Mouse (Mus musculus): ENCODE results near the gene Sim2.

Sim2 gene

GRCm38 (mm10) chr16:94079075-94079855 lies 5.5 kb upstream of the Sim2 start:
- DNase-seq = no peak

GRCm38 (mm10) chr16:94079856-94080555 lies 4.7 kb upstream of the Sim2 start:
- DNase-seq = no peak

GRCm38 (mm10) chr16:94081596-94081995 lies 3.1 kb upstream of the Sim2 start:
- DNase-seq = no peak

GRCm38 (mm10) chr16:94081996-94082708 lies 2.6 kb upstream of the Sim2 start:
- DNase-seq = no peak

- no peak for DNase-seq
Measured at GRCm38 (mm10) chr16:94082960-94083847, 1.5 kb upstream of the Sim2 start.

- DNase-seq = no peak
Measured at GRCm38 (mm10) chr16:94083848-94084525, 744 bp upstream of the Sim2 start.

GRCm38 (mm10) chr16:94085603-94086285 lies 1.0 kb downstream of the Sim2 start:
- DNase-seq = no peak

- no peak for DNase-seq
Measured at GRCm38 (mm10) chr16:94086701-94087569, 2.2 kb downstream of the Sim2 start.

- DNase-seq = no peak
Measured at GRCm38 (mm10) chr16:94087570-94088225, 3.0 kb downstream of the Sim2 start.

- DNase-seq = no peak
Measured at GRCm38 (mm10) chr16:94088226-94088748, 3.6 kb downstream of the Sim2 start.

GRCm38 (mm10) chr16:94088819-94089692 lies 4.3 kb downstream of the Sim2 start:
- DNase-seq = no peak

- DNase-seq = no peak
Measured at GRCm38 (mm10) chr16:94092511-94093150, 7.9 kb downstream of the Sim2 start.

- no peak for DNase-seq
Measured at GRCm38 (mm10) chr16:94093151-94093863, 8.6 kb downstream of the Sim2 start.

- DNase-seq = no peak
Measured at GRCm38 (mm10) chr16:94094251-94095108, 9.7 kb downstream of the Sim2 start.

- DNase-seq = no peak
Measured at GRCm38 (mm10) chr16:94095109-94095822, 10.5 kb downstream of the Sim2 start.

GRCm38 (mm10) chr16:94096479-94096878 lies 11.7 kb downstream of the Sim2 start:
- no peak for DNase-seq
